Mouse (Mus musculus): ENCODE measurements around the gene Cfap97d1. TPM values are rescaled to one million over a fixed set of nuclear protein-coding genes. Genes with fewer than 3 reads are reported as not detected.
A peak's percentile ranks its signal among the peaks of the same experiment; 100 is the strongest.

The Cfap97d1 gene
- total RNA-seq, 2 experiments from 2014 or later, result not detected

- DNase-seq (ENCODE audit: low spot score in 2 of 2), result no peak
These were observed 24.3 kb downstream of the Cfap97d1 start for GRCm38 (mm10) chr11:102008372-102008771.

GRCm38 (mm10) chr11:102008954-102009637 lies 25.0 kb downstream of the Cfap97d1 start:
- DNase-seq (ENCODE audit: low spot score in 2 of 2), result no peak

GRCm38 (mm10) chr11:102010140-102010539 lies 26.1 kb downstream of the Cfap97d1 start:
- DNase-seq (ENCODE audit: low spot score in 2 of 2), result no peak

- DNase-seq (ENCODE audit: low spot score in 2 of 2), result no peak
These were observed 27.4 kb downstream of the Cfap97d1 start for GRCm38 (mm10) chr11:102011510-102011909.

GRCm38 (mm10) chr11:102013201-102013600 lies 29.1 kb downstream of the Cfap97d1 start:
- no peak for DNase-seq (ENCODE audit: low spot score in 2 of 2)

- DNase-seq (ENCODE audit: low spot score in 2 of 2), result no peak
These were observed 31.4 kb downstream of the Cfap97d1 start for GRCm38 (mm10) chr11:102015472-102015871.

- no peak for DNase-seq (ENCODE audit: low spot score in 2 of 2)
These were observed 32.1 kb downstream of the Cfap97d1 start for GRCm38 (mm10) chr11:102016136-102016535.

GRCm38 (mm10) chr11:102019736-102020135 lies 35.7 kb downstream of the Cfap97d1 start:
- DNase-seq (ENCODE audit: low spot score in 2 of 2), result no peak

GRCm38 (mm10) chr11:102021196-102021595 lies 37.1 kb downstream of the Cfap97d1 start:
- DNase-seq (ENCODE audit: low spot score in 2 of 2), result no peak

GRCm38 (mm10) chr11:102023406-102023805 lies 39.3 kb downstream of the Cfap97d1 start:
- no peak for DNase-seq (ENCODE audit: low spot score in 2 of 2)

- DNase-seq (ENCODE audit: low spot score in 2 of 2), result no peak
These were observed 40.1 kb downstream of the Cfap97d1 start for GRCm38 (mm10) chr11:102024084-102024758.

- no peak for DNase-seq (ENCODE audit: low spot score in 2 of 2)
These were observed 40.8 kb downstream of the Cfap97d1 start for GRCm38 (mm10) chr11:102024875-102025274.

- DNase-seq (ENCODE audit: low spot score in 2 of 2), result no peak
These were observed 41.3 kb downstream of the Cfap97d1 start for GRCm38 (mm10) chr11:102025354-102025753.

GRCm38 (mm10) chr11:102025991-102026660 lies 42.0 kb downstream of the Cfap97d1 start:
- no peak for DNase-seq (ENCODE audit: low spot score in 2 of 2)

- peak; percentile 78 to 81 for DNase-seq (ENCODE audit: low spot score in 2 of 2)
These were observed 42.7 kb downstream of the Cfap97d1 start for GRCm38 (mm10) chr11:102026694-102027360.

GRCm38 (mm10) chr11:102027361-102028017 lies 43.4 kb downstream of the Cfap97d1 start:
- DNase-seq (ENCODE audit: low spot score in 2 of 2), result no peak

- no peak for DNase-seq (ENCODE audit: low spot score in 2 of 2)
These were observed 44.2 kb downstream of the Cfap97d1 start, which contains the start of gene Mpp3 for GRCm38 (mm10) chr11:102028087-102028816. Gene Mpp3, minus strand, starts transcription at chr11:102028461.

GRCm38 (mm10) chr11:102029304-102029703 lies 45.2 kb downstream of the Cfap97d1 start:
- DNase-seq (ENCODE audit: low spot score in 2 of 2), result no peak

GRCm38 (mm10) chr11:102029966-102030365 lies 45.9 kb downstream of the Cfap97d1 start:
- DNase-seq (ENCODE audit: low spot score in 2 of 2), result no peak

- DNase-seq (ENCODE audit: low spot score in 2 of 2), result no peak
These were observed 47.1 kb downstream of the Cfap97d1 start for GRCm38 (mm10) chr11:102031149-102031548.
